Mouse (Mus musculus) stomach, embryonic 16.5 days (tissue): Measurements from ENCODE around the gene Tenm4. TPM values are rescaled to one million over a fixed set of nuclear protein-coding genes. Genes with fewer than 3 reads are reported as not detected.
A peak's percentile ranks its signal among the peaks of the same experiment; 100 is the strongest.

Experiments used
- ATAC-seq: fragments of 200-750 bp; cut with Nextera tagmentation; 2 replicates; pipeline ENCODE4 v1.8.0; 2017; ENCODE audit warnings: moderate number of reproducible peaks, moderate TSS enrichment; ENCODE audit not compliant: insufficient read depth, low FRiP score
- H3K27ac ChIP-seq: fragments of 300-500 bp; sonication (generic); 2 replicates; pipeline ENCODE4 v1.5.1; 2014; ENCODE audit warnings: low read length
- H3K27me3 ChIP-seq: fragments of 300-500 bp; sonication (generic); 2 replicates; pipeline ENCODE4 v1.6.1; 2014; ENCODE audit warnings: low read length, control low read depth, mixed read lengths; ENCODE audit not compliant: control insufficient read depth, insufficient read depth
- H3K36me3 ChIP-seq: fragments of 300-500 bp; sonication (generic); 2 replicates; pipeline ENCODE4 v1.6.1; 2014; ENCODE audit warnings: low read length; ENCODE audit not compliant: control insufficient read depth, insufficient read depth
- H3K4me1 ChIP-seq: fragments of 300-500 bp; sonication (generic); 2 replicates; pipeline ENCODE4 v1.6.1; 2014; ENCODE audit warnings: low read length, control low read depth, mixed read lengths; ENCODE audit not compliant: control insufficient read depth, insufficient read depth
- H3K4me2 ChIP-seq: fragments of 300-500 bp; sonication (generic); 2 replicates; pipeline ENCODE4 v1.6.1; 2014; ENCODE audit warnings: low read depth, low read length, mixed read lengths
- H3K4me3 ChIP-seq: fragments of 300-500 bp; sonication (generic); replicated peaks from 2 replicates; pipeline ENCODE4 v1.5.1; 2014; ENCODE audit warnings: mild to moderate bottlenecking, low read length
- H3K9ac ChIP-seq: fragments of 300-500 bp; sonication (generic); 2 replicates; pipeline ENCODE4 v1.6.1; 2014; ENCODE audit warnings: low read length
- H3K9me3 ChIP-seq: fragments of 300-500 bp; sonication (generic); replicated peaks from 2 replicates; pipeline ENCODE4 v1.6.1; 2016; ENCODE audit warnings: low read length, control low read depth; ENCODE audit not compliant: control insufficient read depth
- WGBS: fragments of 180-500 bp; shearing (Covaris S2); extraction: QIAGEN DNeasy Blood & Tissue Kit; methylation state at CpG from one replicate; pipeline ENCODE4 v1.1.7; 2014; 5-methylcytosine and 5-hydroxymethylcytosine counted together
- polyA plus RNA-seq: library from polyadenylated mRNA; unstranded; fragments of >200 nt; fragmentation: Nextera tagmentation; extraction: Ambion mirVana; gene quantifications from 2 replicates; pipeline ENCODE4 v1.2.1, GENCODE M21; 2015

The Tenm4 gene
- polyA plus RNA-seq = 18.8 and 22.7 TPM in 2 replicates

DNA sequence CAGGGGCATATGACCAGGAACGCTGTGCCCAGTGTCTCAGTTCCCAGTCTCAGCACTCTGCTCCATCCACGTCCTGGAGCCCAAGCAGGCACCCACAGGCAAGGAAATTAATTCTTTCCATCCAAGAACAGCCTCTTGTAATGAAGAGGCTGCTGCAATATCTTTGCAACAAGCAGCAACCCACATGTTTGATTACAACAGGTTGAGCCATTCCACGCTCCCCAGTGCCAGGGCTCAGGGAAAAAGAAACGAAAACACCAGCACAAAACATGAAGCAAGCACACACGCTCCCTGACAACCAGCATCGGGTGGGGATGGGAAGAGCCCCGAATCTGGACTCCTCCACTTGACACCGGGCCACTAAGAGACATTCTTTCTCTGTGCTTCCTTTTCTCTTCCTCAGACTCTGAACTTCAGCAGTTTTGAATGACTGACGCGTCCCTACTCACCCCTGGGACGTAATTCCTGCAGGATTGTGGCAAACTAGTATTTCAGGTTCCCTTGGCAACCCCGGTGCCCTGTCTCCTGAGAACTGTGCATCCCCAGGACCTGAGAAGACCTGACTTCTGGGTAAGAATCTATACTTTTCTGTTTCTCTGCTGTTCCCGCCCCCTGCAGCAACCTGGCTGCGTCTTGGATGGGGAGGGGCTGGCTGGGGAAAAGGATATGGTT lies at the start of gene Tenm4:
Gene Tenm4, plus strand, starts transcription at position 323 of the 672 bp plus-strand sequence.
- Histone ChIP-seq H3K4me2 (peak within 1 kb of the TSS; percentile 26; the same call in 1 of the 2 replicates), H3K36me3 (no peaks in the 10 kb centered on the region), H3K9ac (no peak within 1 kb of the TSS), H3K9me3 (no peaks in the 10 kb centered on the region), H3K4me3 (no peak within 1 kb of the TSS; the same call in 1 of the 2 replicates), H3K27me3 (no peaks in the 10 kb centered on the region), H3K27ac (no peak within 1 kb of the TSS), H3K4me1 (peaks cover 13% of the 10 kb centered on the region; the same call in 1 of the 2 replicates)
- ATAC-seq = no peak
- 36% methylated on average over 14 of the region's 14 CpGs for WGBS

GRCm38 (mm10) chr7:96130763-96131162 lies 40.3 kb upstream of the Tenm4 start:
- no peaks in the 10 kb centered on the region for H3K36me3 ChIP-seq
- no peaks in the 10 kb centered on the region for H3K9me3 ChIP-seq
- ATAC-seq = no peak
- no peaks in the 10 kb centered on the region for H3K27me3 ChIP-seq
- H3K27ac ChIP-seq = no peak overlapping the region
- H3K4me1 ChIP-seq = no peaks in the 10 kb centered on the region
- H3K9ac ChIP-seq = no peak overlapping the region
- H3K4me3 ChIP-seq = no peak overlapping the region
- no peak overlapping the region for H3K4me2 ChIP-seq
- 47% methylated on average over 4 of the region's 4 CpGs for WGBS

DNA sequence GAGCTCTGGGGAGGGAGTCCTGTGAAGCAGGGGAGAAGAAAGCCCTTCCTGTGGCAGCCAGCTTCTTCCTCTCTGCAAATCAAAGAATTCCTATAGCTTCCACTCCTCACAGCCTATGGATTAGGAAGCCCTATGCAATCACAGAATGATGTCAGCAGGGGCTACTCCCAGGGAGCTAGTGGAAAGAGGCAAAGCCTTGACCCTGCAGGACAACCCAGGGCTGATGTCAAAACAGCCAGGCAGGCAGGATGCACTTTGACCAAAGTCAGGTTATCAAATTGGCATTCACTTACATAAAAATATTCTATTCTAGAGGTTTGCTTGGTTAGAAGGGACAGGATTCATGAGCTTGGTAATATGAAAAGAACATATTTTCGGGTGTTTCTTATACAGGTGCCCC lies 39.9 kb upstream of the Tenm4 start:
- Histone ChIP-seq H3K27me3 (no peaks in the 10 kb centered on the region), H3K9ac (no peak overlapping the region), H3K27ac (no peak overlapping the region), H3K4me1 (no peaks in the 10 kb centered on the region), H3K36me3 (no peaks in the 10 kb centered on the region), H3K4me3 (no peak overlapping the region), H3K9me3 (no peaks in the 10 kb centered on the region), H3K4me2 (no peak overlapping the region)
- 77% methylated on average over 1 of the region's 1 CpGs for WGBS
- ATAC-seq = no peak

DNA sequence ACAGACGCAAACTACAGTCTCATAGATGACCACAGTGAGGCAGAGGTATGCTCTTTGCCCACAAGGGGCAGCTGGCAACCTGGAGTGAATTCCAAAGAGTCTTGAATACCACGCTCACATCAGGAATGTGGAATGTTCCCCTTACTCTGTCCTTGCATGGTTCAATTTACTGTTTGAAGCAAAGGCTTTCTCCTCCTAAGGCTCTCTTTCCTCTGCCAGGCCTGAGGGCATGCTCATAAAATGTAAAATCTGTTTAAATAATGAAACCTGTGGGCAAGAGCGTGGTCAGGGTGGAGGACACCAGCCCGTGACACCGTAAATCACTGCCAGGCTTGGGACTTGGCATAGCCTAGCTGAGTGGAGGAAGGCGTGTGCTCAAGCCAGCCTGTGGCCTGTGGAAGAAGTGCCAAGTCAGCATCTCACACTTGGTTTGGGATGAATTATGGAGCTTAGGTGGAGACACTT lies 34.5 kb upstream of the Tenm4 start:
- Histone ChIP-seq H3K9me3 (no peaks in the 10 kb centered on the region), H3K27ac (no peak overlapping the region), H3K4me1 (no peaks in the 10 kb centered on the region), H3K9ac (no peak overlapping the region), H3K36me3 (no peaks in the 10 kb centered on the region), H3K4me3 (no peak overlapping the region), H3K4me2 (no peak overlapping the region), H3K27me3 (no peaks in the 10 kb centered on the region)
- 73% methylated on average over 6 of the region's 6 CpGs for WGBS
- no peak for ATAC-seq

- Histone ChIP-seq H3K4me1 (no peaks in the 10 kb centered on the region), H3K4me2 (no peak overlapping the region), H3K9ac (no peak overlapping the region), H3K27me3 (no peaks in the 10 kb centered on the region), H3K9me3 (no peaks in the 10 kb centered on the region), H3K4me3 (no peak overlapping the region), H3K27ac (no peak overlapping the region), H3K36me3 (no peaks in the 10 kb centered on the region)
- WGBS = 59% methylated on average over 4 of the region's 4 CpGs
- ATAC-seq = no peak
These were observed 29.2 kb upstream of the Tenm4 start for GRCm38 (mm10) chr7:96141876-96142275.

DNA sequence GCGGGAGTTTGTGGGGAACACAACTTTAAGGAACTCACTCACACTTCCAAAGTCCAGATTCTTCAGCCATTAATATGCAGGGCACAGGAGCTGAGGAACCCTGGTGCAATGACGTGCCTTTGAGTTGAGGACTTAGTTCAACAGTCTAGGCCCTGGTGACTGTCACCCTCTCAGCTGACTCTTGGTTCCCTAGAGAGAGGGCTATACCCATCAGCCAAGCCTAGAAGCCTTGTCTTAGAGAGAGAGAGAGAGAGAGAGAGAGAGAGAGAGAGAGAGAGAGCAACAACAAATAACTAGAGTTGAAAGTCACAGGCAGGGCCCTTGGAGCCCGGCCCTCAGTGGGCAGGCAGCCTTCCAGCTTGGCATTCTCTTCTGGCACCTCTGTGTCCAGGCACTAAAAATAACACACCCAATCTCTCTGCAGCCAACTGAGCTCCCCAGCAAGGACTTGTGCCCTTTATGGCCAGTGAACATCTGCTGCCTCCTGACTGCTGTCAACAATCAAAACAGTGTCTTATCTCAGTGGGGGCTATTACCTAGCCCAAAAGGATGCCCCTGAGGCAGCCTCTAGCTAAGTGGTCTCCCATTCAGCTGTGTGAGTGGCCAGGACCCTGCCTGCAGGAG lies 28.0 kb upstream of the Tenm4 start:
- no peaks in the 10 kb centered on the region for H3K36me3 ChIP-seq
- no peaks in the 10 kb centered on the region for H3K27me3 ChIP-seq
- ATAC-seq = no peak; the same call in 1 of the 2 replicates
- WGBS = 70% methylated on average over 3 of the region's 3 CpGs
- no peak overlapping the region for H3K4me2 ChIP-seq
- no peaks in the 10 kb centered on the region for H3K9me3 ChIP-seq
- no peaks in the 10 kb centered on the region for H3K4me1 ChIP-seq
- no peak overlapping the region for H3K9ac ChIP-seq
- H3K27ac ChIP-seq = no peak overlapping the region
- H3K4me3 ChIP-seq = no peak overlapping the region

- Histone ChIP-seq H3K9ac (no peak overlapping the region), H3K36me3 (no peaks in the 10 kb centered on the region), H3K9me3 (no peaks in the 10 kb centered on the region), H3K4me3 (no peak overlapping the region), H3K27me3 (no peaks in the 10 kb centered on the region), H3K27ac (no peak overlapping the region), H3K4me1 (peaks cover 3% of the 10 kb centered on the region; the same call in 1 of the 2 replicates), H3K4me2 (no peak overlapping the region)
- ATAC-seq = peak; percentile 85
- 51% methylated on average over 4 of the region's 4 CpGs for WGBS
These were observed 23.6 kb upstream of the Tenm4 start for GRCm38 (mm10) chr7:96147436-96147835.

GRCm38 (mm10) chr7:96148191-96148590 lies 22.9 kb upstream of the Tenm4 start:
- no peaks in the 10 kb centered on the region for H3K27me3 ChIP-seq
- no peak overlapping the region for H3K4me2 ChIP-seq
- H3K9me3 ChIP-seq = no peaks in the 10 kb centered on the region
- H3K36me3 ChIP-seq = no peaks in the 10 kb centered on the region
- H3K4me1 ChIP-seq = peaks cover 3% of the 10 kb centered on the region; the same call in 1 of the 2 replicates
- no peak overlapping the region for H3K4me3 ChIP-seq
- H3K9ac ChIP-seq = no peak overlapping the region
- 64% methylated on average over 4 of the region's 4 CpGs for WGBS
- ATAC-seq = no peak
- no peak overlapping the region for H3K27ac ChIP-seq

- H3K36me3 ChIP-seq = no peaks in the 10 kb centered on the region
- H3K4me1 ChIP-seq = peaks cover 3% of the 10 kb centered on the region; the same call in 1 of the 2 replicates
- H3K27ac ChIP-seq = no peak overlapping the region
- no peaks in the 10 kb centered on the region for H3K9me3 ChIP-seq
- no peak overlapping the region for H3K4me2 ChIP-seq
- H3K4me3 ChIP-seq = no peak overlapping the region
- no peak overlapping the region for H3K9ac ChIP-seq
- no peak for ATAC-seq
- WGBS = 50% methylated on average over 3 of the region's 3 CpGs
- no peaks in the 10 kb centered on the region for H3K27me3 ChIP-seq
These were observed 19.8 kb upstream of the Tenm4 start for GRCm38 (mm10) chr7:96151277-96151676.
